Mouse (Mus musculus): ENCODE results near the gene Rcc1.

Gene Rcc1

DNA sequence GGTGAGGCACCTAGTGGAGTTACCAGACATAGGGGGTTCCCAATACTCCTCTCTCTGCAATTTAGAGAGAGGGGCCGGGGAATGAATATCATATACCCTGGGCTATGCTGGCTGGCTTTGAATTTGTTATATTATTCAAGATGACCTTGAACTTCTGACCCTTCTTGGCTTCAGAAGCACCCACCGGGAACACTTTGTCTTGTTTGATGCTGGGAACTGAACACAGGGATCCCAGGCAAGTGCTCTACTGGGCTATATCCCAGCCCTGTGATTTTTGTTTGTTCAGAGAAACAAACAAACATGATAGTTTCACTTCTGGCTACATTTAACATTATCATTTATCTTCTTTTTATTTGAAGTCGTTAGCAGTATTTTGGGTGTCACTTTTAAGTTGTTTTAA, 2.0 kb upstream of the Rcc1 start:
- no peak for DNase-seq (ENCODE audit: low spot score)

DNA sequence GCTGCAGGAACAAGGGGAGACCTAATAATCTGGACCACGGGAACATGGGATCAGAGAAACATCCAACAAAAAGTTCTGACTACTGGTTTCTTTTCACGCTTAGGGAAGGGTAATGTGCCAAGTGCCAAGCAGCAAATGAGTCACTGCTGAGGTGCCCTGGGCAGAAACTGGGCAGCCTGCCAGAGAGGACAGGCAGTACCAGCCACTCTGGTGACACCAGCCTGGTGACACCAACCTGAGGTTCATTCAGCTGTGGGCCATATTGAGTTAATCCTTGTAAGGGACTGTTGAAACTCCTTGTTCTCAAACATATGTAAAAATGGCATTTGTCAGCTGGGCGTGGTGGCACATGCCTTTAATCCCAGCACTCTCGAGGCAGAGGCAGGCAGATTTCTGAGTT, 1.2 kb upstream of the Rcc1 start:
- no peak for DNase-seq (ENCODE audit: low spot score)

DNA sequence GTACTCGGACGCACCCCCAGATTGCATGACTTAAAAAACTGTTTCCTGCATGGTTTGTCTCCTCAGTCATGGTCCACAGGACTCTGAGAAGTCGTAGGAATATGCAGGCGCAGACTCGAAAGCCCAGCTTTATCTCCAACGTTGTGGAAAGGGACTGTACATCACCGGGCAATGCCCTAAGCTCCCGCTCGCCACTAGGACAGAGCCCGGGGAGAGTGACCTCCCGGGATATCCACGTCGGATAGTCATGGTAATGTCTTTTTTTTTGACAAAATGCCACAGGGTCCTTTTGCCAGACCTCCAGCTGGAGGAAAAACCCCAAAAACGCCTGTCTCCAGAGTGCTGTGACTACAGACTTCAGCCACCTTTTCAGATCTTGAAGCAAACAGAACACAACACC, 666 bp downstream of the Rcc1 start:
- no peak for DNase-seq (ENCODE audit: low spot score)

DNA sequence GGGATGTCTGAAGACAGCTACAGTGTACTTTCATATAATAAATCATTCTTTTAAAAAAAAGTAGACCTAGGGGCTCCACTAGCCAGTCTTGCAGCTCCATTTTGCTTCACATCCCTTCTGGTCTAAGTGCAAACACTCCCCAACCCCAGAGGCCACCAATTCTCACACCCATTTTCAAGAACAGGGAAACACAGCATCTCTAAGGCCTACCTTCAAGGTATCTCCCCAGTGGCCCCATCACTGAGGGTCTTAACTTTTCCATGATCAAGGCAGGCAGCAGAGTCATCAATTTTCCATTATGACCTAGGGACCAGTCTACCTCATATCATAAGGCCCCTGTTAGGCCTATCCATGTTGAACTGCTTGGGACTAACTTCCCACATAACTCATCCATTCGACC, 2.0 kb downstream of the Rcc1 start:
- no peak for DNase-seq (ENCODE audit: low spot score)

DNA sequence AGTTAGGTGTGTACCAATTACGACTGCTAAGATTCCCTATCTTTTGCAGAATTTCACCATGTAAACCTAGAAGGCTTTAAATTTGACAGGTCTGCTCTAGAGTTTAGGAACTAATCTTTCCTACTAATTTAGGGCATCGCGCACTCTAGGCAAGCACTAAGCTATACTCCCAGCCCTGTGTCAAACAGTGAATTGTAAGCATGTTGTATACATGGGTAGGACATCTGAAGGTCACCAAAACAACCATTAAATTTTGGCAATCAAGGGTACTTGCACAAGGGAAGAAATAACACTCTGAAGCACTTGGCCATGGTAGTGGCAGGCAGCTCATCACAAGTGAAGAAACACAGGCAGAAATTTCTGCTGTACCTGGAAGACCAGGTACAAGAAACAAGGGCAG, 2.6 kb downstream of the Rcc1 start:
- no peak for DNase-seq (ENCODE audit: low spot score)

DNA sequence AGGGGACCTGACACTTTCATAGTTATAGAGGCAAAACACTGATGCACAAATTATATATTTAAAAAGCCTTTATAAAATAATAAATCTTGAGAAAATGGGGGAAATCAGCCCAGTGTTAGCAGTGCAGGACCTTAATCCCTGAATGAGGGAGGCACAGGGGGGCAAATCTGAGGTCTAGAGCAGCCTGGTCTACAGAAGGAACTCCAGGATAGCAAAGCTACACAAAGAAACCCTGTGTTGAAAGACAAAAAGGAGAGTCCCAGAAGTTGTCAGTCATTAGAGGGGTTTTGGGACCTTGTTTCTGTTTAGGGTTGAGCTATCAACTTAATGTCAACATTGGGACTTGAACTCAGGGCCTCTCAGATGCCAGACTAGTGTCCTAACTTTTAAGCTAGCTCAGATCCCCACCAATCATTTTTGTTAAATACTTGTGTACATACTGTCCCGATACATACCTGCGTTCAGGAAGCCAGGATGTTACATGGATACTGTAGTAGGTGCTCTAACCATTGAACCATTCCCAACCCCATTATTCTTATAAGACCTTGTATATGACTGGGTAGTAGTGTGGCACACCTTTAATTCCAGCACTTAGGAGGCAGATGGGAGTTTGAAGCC, 3.2 kb downstream of the Rcc1 start:
- DNase-seq (ENCODE audit: low spot score), result no peak

DNA sequence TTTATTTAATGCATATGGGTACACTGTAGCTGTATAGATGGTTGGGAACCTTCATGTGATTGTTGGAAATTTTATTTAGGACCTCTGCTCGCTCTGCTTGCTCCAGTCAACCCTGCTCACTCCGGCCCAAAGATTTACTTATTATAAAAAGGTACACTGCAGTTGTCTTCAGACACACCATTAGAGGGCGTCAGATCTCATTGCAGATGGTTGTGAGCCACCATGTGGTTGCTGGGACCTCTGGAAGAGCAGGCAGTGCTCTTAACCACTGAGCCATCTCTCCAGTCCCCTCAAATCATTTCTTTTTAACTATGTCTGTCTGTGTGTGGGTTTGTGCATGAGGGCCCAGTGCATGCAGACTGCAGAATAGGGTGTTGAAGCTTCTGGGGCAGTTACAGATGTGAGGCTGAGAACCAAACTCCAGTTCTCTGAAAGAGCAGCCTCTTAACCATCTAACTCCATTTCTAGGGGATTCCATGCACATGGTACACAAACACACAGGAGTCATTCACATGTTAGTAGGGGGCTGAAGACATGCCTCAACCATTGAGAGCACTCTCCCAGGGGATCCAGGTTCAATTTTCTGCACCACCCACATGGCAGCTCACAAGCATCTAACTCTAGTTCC, 3.8 kb downstream of the Rcc1 start:
- no peak for DNase-seq (ENCODE audit: low spot score)

DNA sequence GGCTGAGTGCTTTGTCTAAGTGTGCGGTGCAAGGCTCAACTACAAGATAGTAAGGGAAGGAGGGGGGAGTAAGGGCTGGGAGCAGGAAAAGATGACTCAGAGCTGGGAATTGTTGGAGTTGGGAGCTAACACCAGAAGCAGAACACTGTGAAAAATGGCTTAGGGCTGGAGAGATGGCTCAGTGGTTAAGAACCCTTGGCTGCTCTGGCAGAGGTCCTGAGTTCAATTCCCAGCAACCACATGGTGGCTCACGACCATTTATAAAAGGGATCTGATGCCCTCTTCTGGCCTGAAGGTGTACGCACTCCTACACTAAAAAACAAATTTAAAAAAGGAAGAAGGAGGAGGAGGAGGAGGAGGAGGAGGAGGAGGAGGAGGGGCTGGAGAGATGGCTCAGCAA, 6.7 kb downstream of the Rcc1 start:
- no peak for DNase-seq (ENCODE audit: low spot score)

DNA sequence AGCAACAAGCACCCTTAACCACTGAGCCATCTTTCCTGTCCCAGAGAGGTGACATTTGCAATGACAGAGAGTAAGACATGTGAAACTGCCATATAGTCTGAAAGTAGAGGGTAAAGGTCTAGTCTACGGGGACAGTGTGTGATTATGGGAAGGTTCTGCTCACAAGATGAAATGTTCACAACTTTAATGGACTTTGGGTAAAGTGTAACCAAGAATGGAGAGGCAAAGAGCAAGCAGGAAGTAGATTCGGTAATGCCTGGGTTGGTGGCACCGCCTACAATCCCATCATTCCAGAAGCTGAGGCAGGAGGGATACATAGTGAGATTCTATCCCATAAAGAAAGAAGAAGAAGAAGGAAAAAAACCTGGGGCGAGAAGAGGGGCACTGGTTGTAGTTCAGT, 7.1 kb downstream of the Rcc1 start:
- DNase-seq (ENCODE audit: low spot score), result no peak

DNA sequence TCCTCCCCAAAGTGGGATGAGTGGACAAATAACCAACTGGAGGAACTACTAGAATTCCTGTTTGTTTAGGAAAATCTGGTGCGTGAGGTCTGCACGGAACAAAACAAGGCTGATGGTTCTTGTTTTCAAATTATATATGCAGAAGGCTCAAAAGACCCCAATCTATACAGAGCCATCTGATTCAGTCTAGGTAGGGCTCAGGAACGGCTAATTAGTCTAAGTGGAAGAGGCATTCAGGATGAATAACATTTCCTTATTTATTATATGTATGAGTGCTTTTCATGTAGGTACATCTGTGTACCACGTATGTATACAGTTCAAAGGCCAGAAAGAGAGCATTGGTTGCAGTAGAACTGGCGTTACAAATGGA, 7.6 kb downstream of the Rcc1 start:
- DNase-seq (ENCODE audit: low spot score), result no peak

DNA sequence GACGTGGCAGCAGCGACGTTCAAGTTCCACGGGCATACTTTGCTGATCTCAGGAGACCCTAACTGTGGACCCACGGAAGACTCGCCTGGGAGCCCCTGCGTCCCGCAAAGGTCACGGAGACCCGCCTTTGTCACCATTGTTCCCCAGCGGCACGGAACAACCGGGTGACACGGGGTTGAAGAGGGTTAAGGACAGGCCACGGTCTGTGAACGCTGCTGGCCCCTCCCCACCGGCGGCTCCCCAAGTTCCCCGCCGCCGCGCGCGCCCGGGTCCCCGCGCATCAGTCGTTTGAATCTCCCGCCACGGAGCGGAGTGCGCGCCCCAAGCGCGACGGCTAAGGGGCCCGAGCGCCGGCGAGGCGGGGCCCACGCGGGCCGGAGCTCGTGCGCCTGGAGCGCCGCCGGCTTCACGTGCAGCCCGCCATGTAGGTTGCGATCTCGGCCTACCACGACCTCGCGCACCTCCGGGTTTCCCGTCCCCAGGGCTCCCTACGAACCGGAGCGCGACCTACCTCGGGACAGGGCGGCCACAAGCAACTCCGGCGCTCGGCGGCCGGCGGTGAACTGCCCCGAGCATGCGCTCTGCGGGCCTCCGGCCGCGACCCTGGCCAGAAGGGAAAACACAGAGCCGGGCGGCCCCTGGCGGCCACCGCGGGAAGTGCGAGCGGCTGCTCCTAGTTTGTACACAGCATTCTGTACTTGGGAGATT, 8.1 kb downstream of the Rcc1 start:
- DNase-seq (ENCODE audit: low spot score), result peak; percentile 95

DNA sequence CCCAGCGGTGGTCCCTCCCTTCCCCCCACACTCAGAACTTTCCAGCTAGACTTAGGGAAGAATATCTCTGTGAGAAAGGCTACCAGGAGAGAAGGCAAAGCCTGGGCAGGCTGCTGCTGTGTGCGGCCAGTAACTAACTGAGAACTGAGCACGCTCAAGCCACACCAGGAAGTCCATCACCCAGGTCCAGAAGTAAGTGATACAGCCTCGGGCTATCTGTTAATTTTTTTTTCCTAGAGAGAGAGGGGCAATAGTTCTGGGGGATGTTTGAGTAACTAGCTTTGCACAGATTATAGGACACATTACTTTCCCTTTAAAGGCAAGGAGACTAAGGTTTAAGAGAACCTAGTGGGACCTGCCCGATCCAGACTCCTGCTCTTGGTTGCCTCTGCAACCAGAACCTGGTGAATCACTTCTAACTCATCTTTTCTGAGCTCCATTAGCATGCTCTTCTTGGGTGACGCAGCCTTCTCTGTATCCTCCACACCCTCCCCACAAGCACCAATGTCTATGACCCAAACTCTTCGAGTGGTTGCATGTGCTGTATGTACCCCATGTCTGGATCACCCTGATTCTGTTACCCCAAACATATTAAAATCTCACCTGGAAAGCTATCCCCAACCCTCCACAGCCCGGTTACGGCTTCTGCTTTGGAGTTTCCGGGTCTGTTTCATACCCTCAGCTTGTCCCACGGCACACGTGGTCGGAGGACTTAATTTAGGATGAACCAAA, 8.8 kb downstream of the Rcc1 start:
- peak; percentile 47 for DNase-seq (ENCODE audit: low spot score)

DNA sequence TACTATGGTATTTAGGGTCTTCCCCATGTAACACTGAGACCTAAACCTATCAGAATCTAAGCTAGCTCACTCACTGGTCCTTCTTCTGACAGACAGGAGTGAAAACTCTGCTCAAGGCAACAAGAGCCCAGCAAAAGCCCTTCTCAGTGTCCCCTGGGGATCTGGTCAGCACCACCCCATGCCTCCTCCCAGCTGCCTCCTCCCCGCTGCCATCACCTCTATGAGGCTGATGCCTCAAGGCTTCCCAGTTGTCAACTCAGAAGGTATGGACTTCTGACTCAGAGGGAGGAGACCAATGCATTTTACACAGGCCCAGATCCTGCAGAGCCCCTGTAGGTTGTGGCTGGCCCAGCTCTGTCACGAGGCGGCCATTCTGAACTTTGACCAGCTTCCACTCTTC, 12.0 kb downstream of the Rcc1 start:
- no peak for DNase-seq (ENCODE audit: low spot score)

DNA sequence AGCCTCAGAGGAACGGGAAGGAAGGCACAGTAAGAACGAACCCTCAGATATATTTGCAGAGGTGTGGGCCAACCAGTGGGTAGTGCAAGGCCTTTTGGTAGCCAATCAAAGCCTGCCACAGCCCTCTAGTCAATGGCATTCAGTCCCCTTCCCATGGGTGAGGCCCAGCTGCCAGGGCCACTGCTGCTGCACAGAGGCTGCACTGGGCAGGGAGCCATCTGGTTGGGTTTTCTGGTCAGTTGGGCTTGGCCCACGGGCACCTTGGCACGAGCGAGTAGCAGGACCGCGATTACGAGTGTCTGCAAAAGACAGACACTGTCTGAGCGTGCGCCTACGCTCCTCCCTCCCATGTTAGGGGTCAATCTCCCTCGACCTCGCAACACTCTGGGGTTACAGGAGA, 14.5 kb downstream of the Rcc1 start:
- DNase-seq (ENCODE audit: low spot score), result no peak

DNA sequence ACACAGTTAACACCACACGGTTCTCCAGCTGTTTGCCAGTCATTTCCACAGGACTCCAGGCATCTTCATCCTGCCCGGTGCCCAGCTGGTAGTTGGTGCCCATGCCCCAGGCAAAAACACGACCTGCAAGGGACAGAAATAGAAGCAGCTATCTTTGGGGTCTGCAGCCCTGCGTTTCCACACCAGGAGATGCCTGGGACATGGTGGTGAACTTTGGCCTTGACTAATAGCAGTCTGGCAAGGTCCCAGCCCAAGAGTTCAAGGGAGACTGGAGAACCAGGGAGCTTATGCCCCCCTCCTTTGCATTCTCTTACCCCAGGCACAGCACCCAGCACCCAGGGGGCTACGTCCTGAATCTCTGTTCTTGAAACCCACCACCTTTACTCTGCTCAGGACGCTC, 20.5 kb downstream of the Rcc1 start:
- no peak for DNase-seq (ENCODE audit: low spot score)

DNA sequence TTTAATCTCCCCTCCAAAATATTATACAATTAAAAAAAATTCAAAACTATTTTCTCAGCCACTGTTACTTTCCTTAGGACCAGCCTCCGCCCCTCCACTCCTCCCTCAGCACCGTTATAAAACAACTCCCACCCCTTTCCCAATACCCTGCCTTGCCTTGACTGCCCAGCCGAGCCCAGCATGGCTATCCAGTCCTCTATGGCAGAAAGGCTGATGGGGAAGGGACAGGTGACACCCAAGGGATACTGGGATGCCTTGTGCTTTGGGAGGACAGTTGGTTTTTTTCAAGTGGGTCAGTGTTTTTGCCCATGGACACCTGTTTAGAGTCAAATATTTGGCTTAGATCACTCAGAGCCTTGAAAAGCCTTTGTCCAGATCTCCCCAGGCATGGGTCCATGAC, 21.4 kb downstream of the Rcc1 start:
- DNase-seq (ENCODE audit: low spot score), result no peak

DNA sequence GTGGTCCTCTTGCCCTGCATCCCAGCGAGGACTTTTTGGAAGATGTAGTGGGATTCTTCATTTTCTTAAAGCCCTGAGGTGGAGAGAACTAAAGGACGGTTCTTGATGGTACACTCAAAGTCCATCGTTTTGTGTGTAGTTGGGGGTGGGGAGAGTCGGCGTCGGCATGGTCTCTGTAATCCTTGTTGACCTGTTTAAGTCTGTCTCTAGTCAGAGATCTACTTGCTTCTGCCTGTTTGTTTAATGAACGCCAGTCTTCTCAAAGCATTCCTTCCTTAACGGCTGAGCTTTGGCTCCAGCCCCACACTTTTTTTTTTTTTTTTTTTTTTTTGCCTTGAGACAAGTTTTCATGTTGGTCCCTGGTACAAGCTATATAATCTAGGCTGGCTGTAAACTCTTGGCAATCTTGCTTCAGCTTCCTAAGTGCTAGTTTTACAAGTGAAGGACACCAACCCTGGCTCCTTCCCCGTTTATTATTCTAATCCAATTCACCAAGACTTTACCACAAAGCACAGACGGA, 23.5 kb downstream of the Rcc1 start:
- no peak for DNase-seq (ENCODE audit: low spot score)

DNA sequence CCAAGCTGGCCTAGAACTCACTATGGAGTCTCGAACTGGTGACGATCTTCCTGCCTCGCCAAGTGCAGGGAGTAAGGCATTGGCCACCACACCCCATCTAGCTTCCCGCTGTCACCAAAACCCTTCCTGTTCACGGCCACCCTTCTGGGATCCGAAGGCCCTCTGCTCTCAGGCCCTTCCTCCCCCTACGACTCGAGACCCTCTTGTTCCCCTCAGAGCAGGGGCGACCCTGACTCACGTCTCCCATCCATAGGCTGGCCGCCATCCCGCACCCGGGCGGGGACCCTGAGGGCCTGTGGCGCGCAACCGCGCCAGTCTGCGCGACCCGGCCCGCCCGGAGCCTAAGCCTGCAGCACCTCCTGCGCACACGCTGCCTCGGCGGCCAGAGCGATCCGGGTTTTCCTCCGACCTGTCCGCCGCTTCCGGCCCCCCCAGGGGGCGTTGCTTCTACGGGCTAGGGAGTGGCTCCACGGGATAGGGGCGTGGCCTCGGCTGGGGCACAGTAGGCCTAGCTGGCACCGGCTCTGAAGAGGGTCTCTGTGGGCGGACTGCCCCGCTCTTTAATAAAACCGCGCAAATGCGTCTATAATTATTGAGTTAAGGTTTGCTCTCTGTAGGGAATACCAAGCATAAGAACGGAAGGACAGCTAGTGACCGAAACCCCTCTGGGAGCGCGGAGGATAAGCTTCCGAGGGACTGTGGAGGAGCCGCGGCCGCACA, 24.1 kb downstream of the Rcc1 start, which contains the start of gene Trnau1ap:
Trnau1ap (minus strand) TSS at position 424 of the 720 bp plus-strand sequence.
- DNase-seq (ENCODE audit: low spot score), result peak; percentile 96

DNA sequence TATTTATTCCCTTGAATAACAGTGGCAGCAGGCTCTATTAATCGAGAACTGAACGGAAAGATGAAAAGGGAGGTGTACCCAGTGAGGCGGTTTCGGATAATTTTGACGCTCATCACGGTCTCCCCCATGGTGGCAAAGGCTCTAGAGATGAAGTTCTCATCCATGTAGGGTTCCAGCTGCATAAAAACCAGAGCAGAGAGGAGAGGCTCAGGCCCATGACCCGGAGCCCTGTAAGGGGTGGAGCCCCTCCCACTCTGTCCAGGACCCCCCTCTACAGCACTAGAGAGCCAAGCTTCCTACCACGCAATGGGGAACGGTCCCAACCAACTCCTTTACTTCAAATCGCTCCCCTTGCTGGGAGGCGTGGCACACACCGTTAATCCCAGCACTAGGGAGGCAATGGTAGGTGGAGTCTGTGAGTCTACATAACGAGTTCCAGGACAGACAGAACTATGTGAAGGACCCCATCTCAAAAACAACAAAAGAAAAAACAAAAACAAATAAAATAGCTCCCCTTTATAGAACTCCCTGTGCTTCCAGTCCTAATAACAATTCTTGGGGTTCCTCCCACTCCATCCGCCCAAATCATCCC, 24.9 kb downstream of the Rcc1 start:
- DNase-seq (ENCODE audit: low spot score), result no peak

DNA sequence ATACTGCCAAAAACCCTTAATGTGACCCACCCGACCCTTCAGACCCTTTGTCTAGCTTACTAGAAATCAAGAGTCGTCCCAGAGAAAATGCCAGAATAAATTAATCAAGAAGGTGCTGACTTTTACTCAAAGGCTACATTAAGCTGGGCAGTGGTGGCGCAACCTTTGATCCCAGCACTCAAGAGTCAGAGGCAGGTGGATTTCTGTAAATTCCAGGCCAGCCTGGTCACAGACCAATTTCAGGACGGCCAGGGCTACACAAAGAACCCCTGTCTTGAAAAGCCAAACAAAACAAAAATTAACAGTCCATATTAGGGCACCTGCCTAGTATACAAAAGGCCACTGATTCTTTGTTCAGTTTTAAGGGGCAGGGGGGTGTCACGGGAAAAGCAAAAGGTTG, 26.9 kb downstream of the Rcc1 start:
- no peak for DNase-seq (ENCODE audit: low spot score)

DNA sequence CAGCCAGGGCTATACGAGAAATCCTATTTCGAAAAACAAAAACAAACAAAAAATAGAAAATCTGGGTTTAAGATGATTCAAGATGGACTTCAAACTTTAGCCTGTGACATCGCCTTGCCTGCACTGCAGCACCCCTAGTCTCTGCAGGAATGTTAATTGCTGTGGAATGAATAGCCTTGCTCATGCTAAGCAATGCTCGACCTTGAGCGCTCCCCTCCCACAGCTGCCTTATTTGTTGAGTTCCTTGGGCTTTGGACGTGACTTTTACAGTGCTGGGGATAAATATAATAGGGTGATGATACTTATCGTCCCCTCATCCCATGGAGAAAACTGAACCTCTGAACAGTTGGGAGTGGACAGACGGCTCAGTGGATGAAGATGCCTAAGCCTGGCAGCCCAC, 37.7 kb downstream of the Rcc1 start:
- DNase-seq (ENCODE audit: low spot score), result no peak

DNA sequence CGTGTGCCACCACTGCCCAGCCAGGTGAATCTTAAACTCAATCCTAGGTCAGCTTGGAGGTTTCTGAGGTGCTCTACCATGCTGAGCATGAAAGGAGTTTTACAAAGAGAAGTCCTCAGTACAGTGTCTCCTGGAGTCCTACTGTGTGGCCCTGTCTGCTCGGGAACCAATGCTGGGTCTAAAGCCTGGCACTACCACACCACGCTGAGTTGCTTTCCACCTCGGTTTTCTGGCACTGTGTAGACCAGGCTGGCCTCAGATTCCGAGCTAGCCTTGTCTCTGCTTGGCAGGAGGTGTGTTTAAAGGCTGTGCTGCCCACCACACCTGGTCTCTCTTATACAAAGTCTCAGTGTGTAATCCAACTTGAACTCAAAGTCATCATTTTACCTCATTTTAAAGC, 40.8 kb downstream of the Rcc1 start:
- DNase-seq (ENCODE audit: low spot score), result no peak
